In the genomic region with DNA sequence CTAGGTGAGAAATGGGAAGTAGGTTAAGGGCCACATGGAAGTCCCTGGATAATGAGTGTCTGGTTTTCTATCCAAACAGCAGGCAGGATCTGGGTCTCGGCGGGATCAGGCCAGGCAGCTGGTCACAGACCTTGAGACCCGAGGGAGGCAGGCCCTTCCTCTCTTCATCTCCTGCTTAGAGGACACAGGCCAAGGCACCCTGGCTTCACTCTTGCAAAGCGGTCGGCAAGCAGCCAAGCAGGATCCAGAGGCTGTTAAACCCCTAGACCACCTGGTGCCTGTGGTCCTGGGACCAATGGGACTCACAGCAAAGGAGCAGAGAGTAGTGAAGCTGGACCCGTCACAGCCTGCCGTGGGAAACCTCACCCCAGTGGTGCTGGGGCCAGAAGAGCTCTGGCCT, we compare ENCODE assay signal across 20 mouse cellular contexts. TPM values are rescaled to one million over a fixed set of nuclear protein-coding genes. Genes with fewer than 3 reads are reported as not detected.
DNase-seq lines count a peak whose midpoint lies in the region; ATAC-seq lines count a peak whose summit lies in the region.
"Had no signal": no experiment of that assay in that cellular context is flagged by ENCODE, and none has a peak within 500 bp of the region (broad histone marks: within the 10 kb centered on the region; RNA-seq: fewer than 3 reads in every experiment).

No protein-coding gene starts in this region.

- no peak overlapping the region for H3K27ac ChIP-seq in neural tube, embryonic 12.5 days
- H3K27ac ChIP-seq: forebrain, embryonic 15.5 days; heart, embryonic 15.5 days; lung, embryonic 15.5 days; macrophage; midbrain, embryonic 12.5 days had no signal

- H3K4me1 ChIP-seq in neural tube, embryonic 12.5 days = peaks cover 6% of the 10 kb centered on the region; the same call in 1 of the 2 replicates

- H3K4me2 ChIP-seq in neural tube, embryonic 12.5 days (replicated peaks) = no peak overlapping the region
- H3K4me2 ChIP-seq: forebrain, embryonic 15.5 days; heart, embryonic 15.5 days; lung, embryonic 15.5 days; midbrain, embryonic 12.5 days had no signal

- DNase-seq in cerebellum, adult 9-11 months = peak; percentile 32
- peak; percentile 40 for DNase-seq in kidney, adult 9 months
- DNase-seq in kidney, postnatal 14 days = no peak
- DNase-seq in neural tube, embryonic 10.5 days (ENCODE audit: extremely low spot score, low spot score) = no peak
- DNase-seq: thymus, postnatal 4 days had no signal

- no peaks in the 10 kb centered on the region for H3K9me3 ChIP-seq in neural tube, embryonic 12.5 days
- H3K9me3 ChIP-seq: forebrain, embryonic 15.5 days; G1E; heart, embryonic 15.5 days; lung, embryonic 15.5 days; midbrain, embryonic 12.5 days had no signal

- peaks cover 21% of the 10 kb centered on the region for H3K36me3 ChIP-seq in neural tube, embryonic 12.5 days
- H3K36me3 ChIP-seq: lung, embryonic 15.5 days had no signal

- WGBS in neural tube, embryonic 12.5 days = 94% methylated on average over 7 of the region's 7 CpGs

- H3K4me3 ChIP-seq in neural tube, embryonic 12.5 days = no peak overlapping the region
- H3K4me3 ChIP-seq: forebrain, embryonic 15.5 days; heart, embryonic 15.5 days; lung, embryonic 15.5 days; midbrain, embryonic 12.5 days; myocyte had no signal

- peak overlapping the region; percentile 17; the same call in 1 of the 2 replicates for H3K9ac ChIP-seq in neural tube, embryonic 12.5 days
- H3K9ac ChIP-seq: forebrain, embryonic 15.5 days; heart, embryonic 15.5 days; lung, embryonic 15.5 days; midbrain, embryonic 12.5 days had no signal

- H3K27me3 ChIP-seq in neural tube, embryonic 12.5 days (replicated peaks) = no peaks in the 10 kb centered on the region
- H3K27me3 ChIP-seq: forebrain, embryonic 15.5 days; heart, embryonic 15.5 days; lung, embryonic 15.5 days; midbrain, embryonic 12.5 days had no signal

- ATAC-seq in cerebellum, adult (ENCODE audit: insufficient number of reproducible peaks, low FRiP score, low TSS enrichment) = no peak
- no peak for ATAC-seq in neural tube, embryonic 12.5 days (ENCODE audit: low FRiP score, low read depth)
- ATAC-seq in monocyte, adult 5-6 weeks (replicated peaks; ENCODE audit: insufficient number of reproducible peaks, low FRiP score, low TSS enrichment, poor library complexity, severe bottlenecking) = no peak
- ATAC-seq: forebrain, embryonic 15.5 days had no signal

RNA-seq across cellular contexts. Expression of a gene that starts 2.9 kb away (rescaled TPM):
- 23.1 and 23.9 TPM in 2 replicates for polyA plus RNA-seq in neural tube, embryonic 12.5 days (2016; fragmentation: Nextera tagmentation; extraction: Ambion mirVana)
- 23.4 to 41.6 TPM (median 39.5 TPM) in 3 replicates for total RNA-seq in monocyte, adult 5-6 weeks (2017)

RNA-seq across cellular contexts. Expression of a gene that starts 5.6 kb away (rescaled TPM):
- 5.5 and 7.3 TPM in 2 replicates for polyA plus RNA-seq in neural tube, embryonic 12.5 days (2016; fragmentation: Nextera tagmentation; extraction: Ambion mirVana)
- total RNA-seq in monocyte, adult 5-6 weeks (2017) = 5.1 to 7.6 TPM (median 6.4 TPM) in 3 replicates

RNA-seq across cellular contexts. Expression of a gene that starts 29.6 kb away (rescaled TPM):
- not detected in 2 replicates for polyA plus RNA-seq in neural tube, embryonic 12.5 days (2016; fragmentation: Nextera tagmentation; extraction: Ambion mirVana)
- not detected in 3 replicates for total RNA-seq in monocyte, adult 5-6 weeks (2017)
- total RNA-seq: G1E; layer of hippocampus, postnatal 25 days; left cerebral cortex, postnatal 14 days had no signal
- polyA plus RNA-seq: embryonic facial prominence, embryonic 11.5 days; forebrain, embryonic 15.5 days; G1E; hindbrain, embryonic 11.5 days; lung, embryonic 15.5 days; macrophage; midbrain, embryonic 12.5 days; myocyte had no signal

RNA-seq across cellular contexts. Expression of a gene that starts 49.8 kb away (rescaled TPM):
- not detected in 2 replicates for polyA plus RNA-seq in neural tube, embryonic 12.5 days (2016; fragmentation: Nextera tagmentation; extraction: Ambion mirVana)
- total RNA-seq in monocyte, adult 5-6 weeks (2017) = not detected in 3 replicates
- total RNA-seq: G1E; layer of hippocampus, postnatal 25 days; left cerebral cortex, postnatal 14 days had no signal
- polyA plus RNA-seq: embryonic facial prominence, embryonic 11.5 days; forebrain, embryonic 15.5 days; G1E; heart, embryonic 15.5 days; hindbrain, embryonic 11.5 days; limb, embryonic 14.5 days; lung, embryonic 15.5 days; macrophage; midbrain, embryonic 12.5 days; myocyte had no signal

RNA-seq across cellular contexts. Expression of a gene that starts 49.9 kb away (rescaled TPM):
- not detected in 2 replicates for polyA plus RNA-seq in neural tube, embryonic 12.5 days (2016; fragmentation: Nextera tagmentation; extraction: Ambion mirVana)
- total RNA-seq in monocyte, adult 5-6 weeks (2017) = not detected in 3 replicates
- total RNA-seq: layer of hippocampus, postnatal 25 days had no signal
- polyA plus RNA-seq: embryonic facial prominence, embryonic 11.5 days; forebrain, embryonic 15.5 days; G1E; hindbrain, embryonic 11.5 days; macrophage; midbrain, embryonic 12.5 days had no signal

Comparison
In these comparisons a context has a peak if more than half of its experiments do, and no peak if none do; other contexts are left out.
1. DNase-seq: peak in cerebellum, adult 9-11 months (single experiment) and kidney, adult 9 months (single experiment); none in kidney, postnatal 14 days (single experiment) and neural tube, embryonic 10.5 days (single experiment).